Comparison of ENCODE assay signal across 8 mouse cellular contexts in genomic region chr1:178448271-178448744, GRCm38 (mm10). TPM values are rescaled to one million over a fixed set of nuclear protein-coding genes. Genes with fewer than 3 reads are reported as not detected.
A peak's percentile ranks its signal among the peaks of the same experiment; 100 is the strongest.
DNase-seq lines count a peak whose midpoint lies in the region; ATAC-seq and TF ChIP-seq lines count a peak whose summit lies in the region.
"Had no signal": no experiment of that assay in that cellular context is flagged by ENCODE, and none has a peak within 500 bp of the region (broad histone marks: within the 10 kb centered on the region; RNA-seq: fewer than 3 reads in every experiment).

No protein-coding gene starts in this region.

- no peak for TF ChIP-seq CTCF in stomach, postnatal 0 days (IDR thresholded peaks at IDR 0.05; ENCODE audit: low read depth)
- TF ChIP-seq CTCF in lung, postnatal 0 days (IDR thresholded peaks at IDR 0.05): no peak

- no peaks in the 10 kb centered on the region for H3K27me3 ChIP-seq in stomach, embryonic 15.5 days (replicated peaks)
- H3K27me3 ChIP-seq in stomach, postnatal 0 days (ENCODE audit: control insufficient read depth, insufficient read depth, low read length): no peaks in the 10 kb centered on the region
- H3K27me3 ChIP-seq in hindbrain, embryonic 13.5 days: no peaks in the 10 kb centered on the region
- no peaks in the 10 kb centered on the region for H3K27me3 ChIP-seq in neural tube, embryonic 15.5 days (replicated peaks)
- no peaks in the 10 kb centered on the region for H3K27me3 ChIP-seq in lung, postnatal 0 days (replicated peaks; ENCODE audit: insufficient read depth, low read length)

- intact Hi-C loops in heart, postnatal 10 days (cut with DNase I): loop anchor here (1.0 to 5.0 kb wide), 5 partner anchors 42 to 301 kb away; partner anchors contain the start of gene Efcab2

- H3K36me3 ChIP-seq in stomach, embryonic 15.5 days: no peaks in the 10 kb centered on the region
- H3K36me3 ChIP-seq in stomach, postnatal 0 days (ENCODE audit: control insufficient read depth, insufficient read depth, low read length): no peaks in the 10 kb centered on the region
- no peaks in the 10 kb centered on the region for H3K36me3 ChIP-seq in hindbrain, embryonic 13.5 days
- H3K36me3 ChIP-seq in neural tube, embryonic 15.5 days: no peaks in the 10 kb centered on the region
- no peaks in the 10 kb centered on the region for H3K36me3 ChIP-seq in lung, postnatal 0 days (ENCODE audit: insufficient read depth, low read length)

- TF ChIP-seq EP300 in stomach, postnatal 0 days (optimal IDR thresholded peaks at IDR 0.05): no peak
- TF ChIP-seq EP300 in lung, postnatal 0 days (IDR thresholded peaks at IDR 0.05): no peak

- H3K27ac ChIP-seq in stomach, embryonic 15.5 days: no peak overlapping the region
- H3K27ac ChIP-seq in stomach, postnatal 0 days (replicated peaks): no peak overlapping the region
- H3K27ac ChIP-seq in hindbrain, embryonic 13.5 days: no peak overlapping the region
- H3K27ac ChIP-seq in neural tube, embryonic 15.5 days (replicated peaks): no peak overlapping the region
- no peak overlapping the region for H3K27ac ChIP-seq in lung, postnatal 0 days (ENCODE audit: low read length)
- H3K27ac ChIP-seq: macrophage had no signal

- WGBS in stomach, embryonic 15.5 days: 41% methylated on average over 6 of the region's 6 CpGs
- WGBS in stomach, postnatal 0 days: 53% methylated on average over 6 of the region's 6 CpGs
- 76% methylated on average over 6 of the region's 6 CpGs for WGBS in hindbrain, embryonic 13.5 days
- WGBS in neural tube, embryonic 15.5 days: 71% methylated on average over 6 of the region's 6 CpGs
- 58% methylated on average over 6 of the region's 6 CpGs for WGBS in lung, postnatal 0 days

- no peaks in the 10 kb centered on the region; the same call in 1 of the 2 replicates for H3K9me3 ChIP-seq in stomach, embryonic 15.5 days
- no peaks in the 10 kb centered on the region for H3K9me3 ChIP-seq in stomach, postnatal 0 days (ENCODE audit: control insufficient read depth, low read length)
- H3K9me3 ChIP-seq in hindbrain, embryonic 13.5 days: no peaks in the 10 kb centered on the region
- H3K9me3 ChIP-seq in neural tube, embryonic 15.5 days (replicated peaks): no peaks in the 10 kb centered on the region
- no peaks in the 10 kb centered on the region for H3K9me3 ChIP-seq in lung, postnatal 0 days (ENCODE audit: low read length)

- no peak overlapping the region for H3K4me2 ChIP-seq in stomach, embryonic 15.5 days
- H3K4me2 ChIP-seq in stomach, postnatal 0 days (replicated peaks; ENCODE audit: low read depth): no peak overlapping the region
- no peak overlapping the region for H3K4me2 ChIP-seq in hindbrain, embryonic 13.5 days
- no peak overlapping the region for H3K4me2 ChIP-seq in neural tube, embryonic 15.5 days
- H3K4me2 ChIP-seq in lung, postnatal 0 days (replicated peaks; ENCODE audit: low read depth, low read length): no peak overlapping the region

- no peaks in the 10 kb centered on the region for H3K4me1 ChIP-seq in stomach, embryonic 15.5 days
- H3K4me1 ChIP-seq in stomach, postnatal 0 days (replicated peaks; ENCODE audit: control insufficient read depth, insufficient read depth): no peaks in the 10 kb centered on the region
- no peaks in the 10 kb centered on the region for H3K4me1 ChIP-seq in hindbrain, embryonic 13.5 days (replicated peaks)
- no peaks in the 10 kb centered on the region for H3K4me1 ChIP-seq in neural tube, embryonic 15.5 days
- H3K4me1 ChIP-seq in lung, postnatal 0 days (ENCODE audit: insufficient read depth, low read depth, low read length): no peaks in the 10 kb centered on the region

- peak; percentile 14; the same call in 1 of the 2 replicates for ATAC-seq in stomach, embryonic 15.5 days (ENCODE audit: insufficient read depth, low FRiP score, low read depth)
- ATAC-seq in stomach, postnatal 0 days (ENCODE audit: low FRiP score, low TSS enrichment): no peak
- ATAC-seq in hindbrain, embryonic 13.5 days (ENCODE audit: low FRiP score): no peak
- no peak for ATAC-seq in neural tube, embryonic 15.5 days (ENCODE audit: low FRiP score)
- ATAC-seq in lung, postnatal 0 days: no peak

- H3K9ac ChIP-seq in stomach, embryonic 15.5 days: no peak overlapping the region
- H3K9ac ChIP-seq in stomach, postnatal 0 days (ENCODE audit: low read length): no peak overlapping the region
- no peak overlapping the region for H3K9ac ChIP-seq in hindbrain, embryonic 13.5 days
- no peak overlapping the region for H3K9ac ChIP-seq in neural tube, embryonic 15.5 days (replicated peaks)
- no peak overlapping the region for H3K9ac ChIP-seq in lung, postnatal 0 days (replicated peaks; ENCODE audit: low read depth)

- H3K4me3 ChIP-seq in stomach, embryonic 15.5 days (replicated peaks): no peak overlapping the region
- no peak overlapping the region for H3K4me3 ChIP-seq in stomach, postnatal 0 days (ENCODE audit: low read depth, low read length)
- H3K4me3 ChIP-seq in hindbrain, embryonic 13.5 days: no peak overlapping the region
- H3K4me3 ChIP-seq in neural tube, embryonic 15.5 days (replicated peaks): no peak overlapping the region
- H3K4me3 ChIP-seq in lung, postnatal 0 days (ENCODE audit: low read depth, low read length): no peak overlapping the region

- no peak for DNase-seq in stomach, postnatal 0 days (ENCODE audit: low spot score)
- DNase-seq in cerebellum, postnatal 10 days: peak; percentile 16 to 39
- DNase-seq in heart, postnatal 10 days: peak; percentile 56
- no peak for DNase-seq in lung, postnatal 0 days (ENCODE audit: low spot score)

RNA-seq across cellular contexts. Expression of gene Efcab2, which starts 42.4 kb away (rescaled TPM):
- 6.3 and 6.9 TPM in 2 replicates for polyA plus RNA-seq in stomach, embryonic 15.5 days (2015; fragmentation: Nextera tagmentation; extraction: Ambion mirVana)
- 3.5 and 3.7 TPM in 2 replicates for polyA plus RNA-seq in stomach, postnatal 0 days (2015; fragmentation: Nextera tagmentation; extraction: Ambion mirVana)
- total RNA-seq in heart, postnatal 10 days (2021): 10 to 100 TPM; 25.3 to 27.8 TPM
- 9.7 and 12.6 TPM in 2 replicates for polyA plus RNA-seq in hindbrain, embryonic 13.5 days (2015; fragmentation: Nextera tagmentation; extraction: Ambion mirVana)
- polyA plus RNA-seq in neural tube, embryonic 15.5 days (2015; fragmentation: Nextera tagmentation; extraction: Ambion mirVana): 10.7 and 10.8 TPM in 2 replicates
- polyA plus RNA-seq in lung, postnatal 0 days (2015; fragmentation: Nextera tagmentation; extraction: Ambion mirVana): 5.3 and 6.3 TPM in 2 replicates

Comparison
In these comparisons a context has a peak if more than half of its experiments do, and no peak if none do; other contexts are left out.
1. DNase-seq: peak in cerebellum, postnatal 10 days (2 of 2) and heart, postnatal 10 days (2 of 2); none in stomach, postnatal 0 days (single experiment) and lung, postnatal 0 days (single experiment).